Mouse (Mus musculus) bone marrow, adult 2 months (tissue): ENCODE measurements around the gene Rnf138rt1.

Source experiments
- CTCF ChIP-seq: fragments of 200-500 bp; IDR thresholded peaks from 2 replicates; pipeline ENCODE4 v1.5.1; 2011; ENCODE audit warnings: low read length, control low read depth; ENCODE audit not compliant: control insufficient read depth, insufficient read depth
- POLR2A ChIP-seq: fragments of 200-500 bp; IDR thresholded peaks from 2 replicates; pipeline ENCODE4 v1.6.1; 2011; ENCODE audit warnings: low read depth, mild to moderate bottlenecking, control low read depth, low read length, borderline replicate concordance; ENCODE audit not compliant: control insufficient read depth

GRCm38 (mm10) chrX:163723630-163724029, 37.5 kb downstream of the Rnf138rt1 start:
- TF ChIP-seq CTCF (no peak), POLR2A (no peak)
